Mouse (Mus musculus) layer of hippocampus, postnatal 14 days (tissue): Measurements from ENCODE around the gene Rnaseh2a. TPM values are rescaled to one million over a fixed set of nuclear protein-coding genes. Genes with fewer than 3 reads are reported as not detected.
A peak's percentile ranks its signal among the peaks of the same experiment; 100 is the strongest.
"Not testable (repeated sequence)": the region's sequence is repeated elsewhere in the genome, so short reads cannot be mapped to it uniquely, and the experiment has no call there.

Experiments used
- DNase-seq, 2 experiments: peaks; one replicate each; pipeline ENCODE4 v3.0.0; 2021 to 2022; ENCODE audit warnings: low spot score in 2 of 2, mixed read lengths in 1 of 2
- microRNA-seq, 2 experiments: library from miRNA; unstranded; fragments of <30 nt; microRNA quantifications; one replicate each; pipeline ENCODE4 v1.2.0; 2021
- total RNA-seq, 2 experiments: library from RNA; stranded (reverse); gene quantifications; 2 replicates each; pipeline ENCODE4 v1.2.3; 2021

The Rnaseh2a gene
- total RNA-seq, 2 experiments from 2014 or later: 34.3 to 34.4 TPM

DNA sequence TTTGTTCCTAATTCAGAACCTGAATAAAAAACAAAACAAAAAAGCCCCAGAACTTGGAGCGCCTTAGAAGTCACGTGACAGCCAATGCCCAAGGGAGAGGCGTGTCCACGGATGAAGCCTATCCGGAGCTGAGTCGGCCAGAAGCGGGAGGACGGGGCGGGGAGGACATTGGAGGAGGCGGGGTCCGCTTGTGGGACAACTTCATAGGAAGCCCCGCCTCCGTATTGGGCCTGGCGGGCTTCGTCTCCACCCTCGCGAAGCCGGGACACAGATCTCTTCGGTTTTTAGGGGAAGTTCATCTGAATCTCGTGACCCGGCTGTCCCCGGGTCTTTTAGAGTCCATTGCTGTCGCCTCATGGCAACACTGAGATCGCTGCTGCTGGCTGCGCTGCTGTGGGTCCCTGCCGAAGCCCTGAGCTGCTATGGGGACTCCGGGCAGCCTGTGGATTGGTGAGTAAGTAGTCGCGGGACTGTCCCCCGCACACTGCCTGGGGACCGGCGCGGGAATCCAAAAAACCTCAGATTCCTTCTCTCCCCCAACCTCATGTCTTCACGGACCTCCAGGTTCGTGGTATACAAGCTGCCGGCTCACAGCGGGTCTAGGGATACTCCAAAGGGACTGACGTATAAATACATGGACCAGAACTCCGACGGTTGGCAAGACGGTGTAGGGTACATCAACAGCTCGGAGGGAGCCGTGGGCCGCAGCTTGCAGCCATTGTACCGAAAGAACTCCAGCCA lies 61.0 kb downstream of the Rnaseh2a start, which contains the start of gene Dnase2a:
Gene Dnase2a (plus strand): TSS at position 140 of the 741 bp plus-strand sequence.
- DNase-seq: peak; percentile 71 to 89

DNA sequence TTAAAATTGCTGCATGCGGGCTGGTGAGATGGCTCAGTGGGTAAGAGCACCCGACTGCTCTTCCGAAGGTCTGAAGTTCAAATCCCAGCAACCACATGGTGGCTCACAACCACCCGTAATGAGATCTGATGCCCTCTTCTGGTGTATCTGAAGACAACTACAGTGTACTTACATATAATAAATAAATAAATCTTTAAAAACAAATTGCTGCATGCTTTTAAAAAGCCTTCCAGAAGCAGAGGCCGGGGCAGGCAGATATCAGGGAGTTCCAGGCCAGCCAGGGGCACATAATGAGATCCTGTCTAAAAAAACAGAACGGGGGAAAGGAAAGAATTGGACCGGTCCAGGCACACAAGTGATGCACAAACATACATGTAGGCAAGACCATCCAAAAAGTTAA lies 61.6 kb downstream of the Rnaseh2a start:
- DNase-seq: not testable (repeated sequence)

GRCm38 (mm10) chr8:84907493-84907892 lies 62.1 kb downstream of the Rnaseh2a start:
- DNase-seq: no peak

DNA sequence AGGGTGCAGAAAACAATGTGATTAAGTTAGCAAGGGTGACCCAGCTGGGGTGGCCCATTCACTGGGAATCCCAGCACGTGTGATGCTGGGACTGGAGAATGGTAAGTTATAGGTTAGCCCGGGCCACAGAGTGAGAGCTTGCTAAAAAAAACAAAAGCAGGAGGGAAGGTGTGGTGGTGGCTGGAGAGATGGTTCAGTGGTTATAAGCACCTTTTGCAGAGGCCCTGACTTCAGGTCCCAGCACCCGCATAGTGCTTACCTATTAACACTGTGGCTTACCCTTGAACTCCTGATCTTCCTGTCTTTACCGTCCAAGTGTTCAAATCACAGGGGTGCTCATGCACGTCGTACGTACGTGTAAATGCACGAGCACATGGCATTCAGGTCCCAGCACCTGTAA lies 62.5 kb downstream of the Rnaseh2a start:
- no peak for DNase-seq

Small RNA genes lying within 50 kb of the gene (microRNA-seq; reads per million reads assigned to microRNA genes)
- 2.5 to 7.6 reads per million in 2 experiments for gene Gm24197

Other genes starting within 250 kb of the Rnaseh2a start
- gene G430095P16Rik, start 246.8 kb downstream of the Rnaseh2a start, total RNA-seq: not detected
- 100 to 1,000 TPM; 519 to 562 TPM for gene Nfix, start 169.4 kb downstream of the Rnaseh2a start, total RNA-seq
- gene Dand5, start 146.9 kb downstream of the Rnaseh2a start, total RNA-seq: 1 to 10 TPM; 7.4 to 8.6 TPM
- gene Gadd45gip1, start 138.2 kb downstream of the Rnaseh2a start, total RNA-seq: 10 to 100 TPM; 19.4 to 20.4 TPM
- gene Rad23a, start 129.1 kb downstream of the Rnaseh2a start, total RNA-seq: 10 to 100 TPM; 59.4 to 64.8 TPM
- 100 to 1,000 TPM; 453 to 590 TPM for gene Calr, start 122.8 kb downstream of the Rnaseh2a start, total RNA-seq
- gene Farsa, start 112.8 kb downstream of the Rnaseh2a start, total RNA-seq: 10 to 100 TPM; 55.3 to 58.4 TPM
- gene Syce2, start 97.7 kb downstream of the Rnaseh2a start, total RNA-seq: 10 to 100 TPM; 21.4 to 24.5 TPM
- 10 to 100 TPM; 35.0 to 35.6 TPM for gene Gcdh, start 75.8 kb downstream of the Rnaseh2a start, total RNA-seq
- gene Klf1, start 67.8 kb downstream of the Rnaseh2a start, total RNA-seq: not detected
- gene Dnase2a, start 61.2 kb downstream of the Rnaseh2a start, total RNA-seq: 1 to 10 TPM; 4.0 TPM
- 100 to 1,000 TPM; 127 to 140 TPM for gene Mast1, start 32.4 kb downstream of the Rnaseh2a start, total RNA-seq
- gene Rtbdn, start 22.8 kb downstream of the Rnaseh2a start, total RNA-seq: 1 to 10 TPM; 1.5 to 1.8 TPM
- not detected for gene Gm49661, start 334 bp downstream of the Rnaseh2a start, total RNA-seq
- gene Prdx2, start 180 bp downstream of the Rnaseh2a start, total RNA-seq: 100 to 1,000 TPM; 417 to 431 TPM
- 10 to 100 TPM; 45.5 to 54.7 TPM for gene Junb, start 9.0 kb upstream of the Rnaseh2a start, total RNA-seq
- gene Hook2, start 20.8 kb upstream of the Rnaseh2a start, total RNA-seq: 1 to 10 TPM; 7.6 to 9.0 TPM
- not detected for gene Best2, start 44.8 kb upstream of the Rnaseh2a start, total RNA-seq
- gene Asna1, start 55.5 kb upstream of the Rnaseh2a start, total RNA-seq: 100 to 1,000 TPM; 108 to 115 TPM
- gene Trir, start 57.1 kb upstream of the Rnaseh2a start, total RNA-seq: 100 to 1,000 TPM; 136 to 150 TPM
- 100 to 1,000 TPM; 150 to 152 TPM for gene Tnpo2, start 67.1 kb upstream of the Rnaseh2a start, total RNA-seq
- 10 to 100 TPM; 36.2 to 41.4 TPM for gene Fbxw9, start 90.3 kb upstream of the Rnaseh2a start, total RNA-seq
- not detected for gene Gm5741, start 98.2 kb upstream of the Rnaseh2a start, total RNA-seq
- 10 to 100 TPM; 63.8 to 67.4 TPM for gene Dhps, start 102.0 kb upstream of the Rnaseh2a start, total RNA-seq
- 10 to 100 TPM; 57.5 to 61.5 TPM for gene Wdr83os, start 111.0 kb upstream of the Rnaseh2a start, total RNA-seq
- 10 to 100 TPM; 26.3 to 34.6 TPM for gene Wdr83, start 111.5 kb upstream of the Rnaseh2a start, total RNA-seq
- 10 to 100 TPM; 39.6 to 42.7 TPM for gene Man2b1, start 113.5 kb upstream of the Rnaseh2a start, total RNA-seq
- gene Zfp791, start 153.3 kb upstream of the Rnaseh2a start, total RNA-seq: 1 to 10 TPM; 5.6 to 5.8 TPM
- not detected for gene Cks1brt, start 182.2 kb upstream of the Rnaseh2a start, total RNA-seq